ENCODE assay signal across 8 mouse cellular contexts in genomic region chr1:155215066-155215764, GRCm38 (mm10). TPM values are rescaled to one million over a fixed set of nuclear protein-coding genes. Genes with fewer than 3 reads are reported as not detected.
DNase-seq lines count a peak whose midpoint lies in the region; ATAC-seq and TF ChIP-seq lines count a peak whose summit lies in the region.

No protein-coding gene starts in this region.

- no peak for TF ChIP-seq EP300 in liver, postnatal 0 days (IDR thresholded peaks at IDR 0.05; ENCODE audit: low read depth)

- H3K4me2 ChIP-seq in liver, postnatal 0 days (ENCODE audit: low read depth, low read length) = no peak overlapping the region
- no peak overlapping the region for H3K4me2 ChIP-seq in liver, embryonic 12.5 days
- H3K4me2 ChIP-seq in forebrain, embryonic 12.5 days = no peak overlapping the region

- no peaks in the 10 kb centered on the region for H3K36me3 ChIP-seq in liver, postnatal 0 days (replicated peaks; ENCODE audit: insufficient read depth, low read length)
- no peaks in the 10 kb centered on the region for H3K36me3 ChIP-seq in liver, embryonic 12.5 days
- no peaks in the 10 kb centered on the region for H3K36me3 ChIP-seq in forebrain, embryonic 12.5 days (replicated peaks)
- peaks cover 19% of the 10 kb centered on the region for H3K36me3 ChIP-seq in limb, embryonic 10.5 days

- 40% methylated on average over 9 of the region's 9 CpGs for WGBS in liver, postnatal 0 days (ENCODE audit: insufficient replicate concordance)
- WGBS in liver, embryonic 12.5 days (ENCODE audit: insufficient replicate concordance) = 41% methylated on average over 9 of the region's 9 CpGs
- WGBS in forebrain, embryonic 12.5 days = 59% methylated on average over 9 of the region's 9 CpGs
- WGBS in limb, embryonic 10.5 days = 49% methylated on average over 9 of the region's 9 CpGs

- TF ChIP-seq CTCF in liver, postnatal 0 days (IDR thresholded peaks at IDR 0.05; ENCODE audit: low read depth) = peak; percentile 49

- peak; percentile 49 to 55 for DNase-seq in cerebellum, postnatal 10 days
- no peak for DNase-seq in cerebellum, postnatal 4 days (ENCODE audit: low spot score in 2 of 2)
- DNase-seq in liver, postnatal 0 days = no peak
- no peak for DNase-seq in limb, embryonic 10.5 days (ENCODE audit: low spot score)
- no peak for DNase-seq in ovary, adult 18-20 months (ENCODE audit: low spot score)

- no peak overlapping the region for H3K27ac ChIP-seq in liver, postnatal 0 days (ENCODE audit: low read depth)
- no peak overlapping the region for H3K27ac ChIP-seq in liver, embryonic 12.5 days
- H3K27ac ChIP-seq in forebrain, embryonic 12.5 days = peak overlapping the region; percentile 59; the same call in 1 of the 2 replicates
- peak overlapping the region; percentile 94 for H3K27ac ChIP-seq in limb, embryonic 10.5 days

- H3K9me3 ChIP-seq in liver, postnatal 0 days (ENCODE audit: low read length) = no peaks in the 10 kb centered on the region
- H3K9me3 ChIP-seq in liver, embryonic 12.5 days (replicated peaks) = no peaks in the 10 kb centered on the region
- H3K9me3 ChIP-seq in forebrain, embryonic 12.5 days = no peaks in the 10 kb centered on the region
- H3K9me3 ChIP-seq in limb, embryonic 10.5 days (replicated peaks) = no peaks in the 10 kb centered on the region

- H3K9ac ChIP-seq in liver, postnatal 0 days (replicated peaks) = no peak overlapping the region
- no peak overlapping the region for H3K9ac ChIP-seq in liver, embryonic 12.5 days
- 0 out of 2 replicates have a peak overlapping the region, but pooled peaks have one; percentile 4 for H3K9ac ChIP-seq in forebrain, embryonic 12.5 days

- no peak for ATAC-seq in liver, postnatal 0 days
- ATAC-seq in liver, embryonic 12.5 days = no peak
- ATAC-seq in forebrain, embryonic 12.5 days (ENCODE audit: low FRiP score) = no peak
- no peak for ATAC-seq in monocyte, adult 5-6 weeks (replicated peaks; ENCODE audit: insufficient number of reproducible peaks, low FRiP score, low TSS enrichment, poor library complexity, severe bottlenecking)

- H3K27me3 ChIP-seq in liver, postnatal 0 days (ENCODE audit: insufficient read depth, low read length) = no peaks in the 10 kb centered on the region
- H3K27me3 ChIP-seq in liver, embryonic 12.5 days (replicated peaks) = peaks cover 5% of the 10 kb centered on the region
- no peaks in the 10 kb centered on the region for H3K27me3 ChIP-seq in forebrain, embryonic 12.5 days
- H3K27me3 ChIP-seq in limb, embryonic 10.5 days (ENCODE audit: low read depth, poor library complexity, severe bottlenecking) = no peaks in the 10 kb centered on the region

- H3K4me3 ChIP-seq in liver, postnatal 0 days (ENCODE audit: low read depth, low read length) = no peak overlapping the region
- H3K4me3 ChIP-seq in liver, embryonic 12.5 days = no peak overlapping the region
- H3K4me3 ChIP-seq in forebrain, embryonic 12.5 days (replicated peaks) = no peak overlapping the region
- no peak overlapping the region for H3K4me3 ChIP-seq in limb, embryonic 10.5 days

- no peaks in the 10 kb centered on the region for H3K4me1 ChIP-seq in liver, postnatal 0 days (ENCODE audit: insufficient read depth)
- peaks cover 19% of the 10 kb centered on the region; the same call in 1 of the 2 replicates for H3K4me1 ChIP-seq in liver, embryonic 12.5 days
- H3K4me1 ChIP-seq in forebrain, embryonic 12.5 days = peaks cover 62% of the 10 kb centered on the region
- peaks cover 73% of the 10 kb centered on the region for H3K4me1 ChIP-seq in limb, embryonic 10.5 days

RNA-seq across cellular contexts. Expression of gene BC034090, which starts 29.0 kb away (rescaled TPM):
- 0.14 and 0.22 TPM in 2 replicates for polyA plus RNA-seq in liver, postnatal 0 days (2015; fragmentation: Nextera tagmentation; extraction: Ambion mirVana)
- polyA plus RNA-seq in liver, embryonic 12.5 days (2016; fragmentation: Nextera tagmentation; extraction: Ambion mirVana) = 0.28 and 0.46 TPM in 2 replicates
- polyA plus RNA-seq in forebrain, embryonic 12.5 days (2016; fragmentation: Nextera tagmentation; extraction: Ambion mirVana) = 2.9 and 4.5 TPM in 2 replicates
- polyA plus RNA-seq in limb, embryonic 10.5 days (2016; fragmentation: Nextera tagmentation; extraction: Ambion mirVana) = 5.2 and 6.8 TPM in 2 replicates
- total RNA-seq in monocyte, adult 5-6 weeks (2017) = 0.48 TPM in 1 of 3 replicates, not detected in the others

RNA-seq across cellular contexts. Expression of gene Stx6, which starts 56.7 kb away (rescaled TPM):
- polyA plus RNA-seq in liver, postnatal 0 days (2015; fragmentation: Nextera tagmentation; extraction: Ambion mirVana) = 6.0 and 8.5 TPM in 2 replicates
- 21.8 and 24.0 TPM in 2 replicates for polyA plus RNA-seq in liver, embryonic 12.5 days (2016; fragmentation: Nextera tagmentation; extraction: Ambion mirVana)
- 113 and 124 TPM in 2 replicates for polyA plus RNA-seq in forebrain, embryonic 12.5 days (2016; fragmentation: Nextera tagmentation; extraction: Ambion mirVana)
- polyA plus RNA-seq in limb, embryonic 10.5 days (2016; fragmentation: Nextera tagmentation; extraction: Ambion mirVana) = 83.1 and 95.4 TPM in 2 replicates
- total RNA-seq in monocyte, adult 5-6 weeks (2017) = 54.9 to 89.5 TPM (median 66.6 TPM) in 3 replicates

Comparison
In these comparisons a context has a peak if more than half of its experiments do, and no peak if none do; other contexts are left out.
1. DNase-seq: peak in cerebellum, postnatal 10 days (2 of 2); none in cerebellum, postnatal 4 days (0 of 2), liver, postnatal 0 days (single experiment), limb, embryonic 10.5 days (single experiment) and ovary, adult 18-20 months (single experiment).
2. H3K27ac ChIP-seq: peak in forebrain, embryonic 12.5 days (single experiment) and limb, embryonic 10.5 days (single experiment); none in liver, postnatal 0 days (single experiment) and liver, embryonic 12.5 days (single experiment).